Mouse (Mus musculus) bone marrow macrophage, adult 2 months (primary cell): Measurements from ENCODE around the gene Ghrhr.

Source experiments
- CTCF ChIP-seq: IDR thresholded peaks from 2 replicates; pipeline ENCODE4 v1.5.1; 2012; ENCODE audit warnings: low read depth, mild to moderate bottlenecking, low read length, moderate library complexity
- POLR2A ChIP-seq: IDR thresholded peaks from 2 replicates; pipeline ENCODE4 v1.6.1; 2012; ENCODE audit warnings: mild to moderate bottlenecking, low read depth, low read length, borderline replicate concordance

DNA sequence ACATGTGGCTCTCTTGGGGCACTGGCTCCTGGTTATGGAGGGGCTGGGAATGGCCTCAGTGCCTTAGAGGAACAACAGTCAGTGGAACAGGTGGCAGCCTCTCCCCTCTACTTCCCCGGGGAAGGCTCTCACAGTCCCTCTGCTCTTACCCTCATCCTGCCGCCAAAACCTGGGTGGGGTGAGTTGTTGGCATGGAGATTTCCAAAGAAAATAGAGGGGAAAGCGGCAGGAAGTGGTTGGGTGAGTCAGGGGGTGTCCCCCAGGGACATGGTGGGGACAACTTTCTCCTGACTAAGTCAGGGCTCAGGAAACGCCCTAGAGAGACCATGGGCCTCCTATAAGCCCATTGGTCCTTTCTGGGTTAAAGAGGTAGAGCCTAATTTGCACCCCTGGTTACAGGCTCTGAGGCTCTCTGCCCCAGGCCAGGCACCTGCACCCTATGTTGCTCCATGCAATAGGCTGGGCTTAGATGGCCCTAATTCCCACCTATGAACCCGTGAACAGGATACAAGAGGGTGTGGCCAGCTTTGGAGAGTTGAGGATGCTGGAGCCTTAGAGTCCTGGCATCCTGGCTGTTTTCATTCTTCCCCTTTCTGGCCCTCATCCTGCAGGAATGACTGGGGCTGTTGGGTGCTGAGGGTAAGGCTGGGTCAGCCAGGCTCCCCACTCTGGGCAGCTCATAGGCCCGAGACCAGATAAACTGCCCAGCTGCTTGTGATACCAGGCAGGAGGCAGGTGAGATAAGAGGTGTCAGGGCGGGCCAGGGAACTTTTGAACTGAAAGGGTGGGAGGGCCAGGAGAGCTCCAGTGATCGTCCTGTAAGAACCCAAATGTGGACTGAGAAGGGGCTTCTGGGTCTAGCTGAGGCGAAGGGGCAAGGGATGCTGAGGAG, 36.9 kb upstream of the Ghrhr start:
- TF ChIP-seq CTCF (no peak), POLR2A (no peak)
